Mouse (Mus musculus): ENCODE results near the gene Ly9.
A peak's percentile ranks its signal among the peaks of the same experiment; 100 is the strongest.

Gene Ly9

GRCm38 (mm10) chr1:171607176-171607575 lies at the start of gene Ly9:
Gene Ly9 (minus strand): TSS chr1:171607410.
- DNase-seq (ENCODE audit: low read depth, low spot score): no peak

GRCm38 (mm10) chr1:171652734-171653133 lies 45.5 kb upstream of the Ly9 start, which contains the start of gene Slamf7:
Gene Slamf7 (minus strand): TSS chr1:171653035.
- DNase-seq (ENCODE audit: low read depth, low spot score): no peak

GRCm38 (mm10) chr1:171648840-171649239 lies 41.6 kb upstream of the Ly9 start:
- no peak for DNase-seq (ENCODE audit: low read depth, low spot score)

DNA sequence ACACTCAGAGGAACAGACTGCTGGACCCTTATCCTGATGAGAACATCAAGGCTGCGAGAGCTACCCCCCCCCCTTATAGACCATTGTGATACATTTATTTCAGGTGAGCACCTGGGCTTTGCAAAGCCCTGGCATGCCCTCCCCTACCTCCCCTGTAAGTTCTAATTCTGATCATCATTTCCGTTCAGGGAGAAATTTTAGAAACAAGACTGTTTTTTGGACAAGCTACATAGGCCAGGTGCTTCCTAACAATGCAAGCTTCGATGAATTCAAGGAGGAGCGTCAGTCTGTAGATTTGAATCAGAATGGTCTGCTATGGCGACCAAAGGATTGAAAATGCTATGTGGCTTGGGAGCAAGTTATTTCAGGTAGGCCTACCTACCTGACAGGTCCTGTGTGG lies 40.5 kb upstream of the Ly9 start:
- DNase-seq (ENCODE audit: low read depth, low spot score): no peak

DNA sequence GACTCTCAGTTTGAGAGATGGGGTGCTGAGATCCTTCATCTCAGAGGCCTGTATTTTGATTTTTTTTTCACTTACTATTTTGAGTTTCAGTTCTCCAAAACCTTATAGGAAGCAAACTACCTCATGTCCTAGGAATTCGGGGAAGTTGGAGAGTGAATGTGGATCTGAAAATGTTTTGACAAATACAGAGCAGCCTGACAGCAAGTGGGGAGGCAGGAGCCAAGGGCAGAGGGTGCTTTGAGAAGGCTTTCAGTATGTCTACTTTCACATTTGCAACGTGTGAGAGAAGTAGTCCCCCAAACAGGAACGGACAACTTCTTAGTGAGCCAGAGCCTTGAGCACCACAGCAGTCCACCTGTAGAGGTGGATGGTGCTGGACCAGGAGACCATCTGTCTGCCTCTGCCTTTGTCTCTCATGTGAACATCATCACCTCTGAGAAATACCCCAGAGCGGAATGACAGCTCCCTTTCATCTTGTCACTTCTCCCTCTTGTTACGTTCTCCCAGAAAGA lies 39.3 kb upstream of the Ly9 start:
- no peak for DNase-seq (ENCODE audit: low read depth, low spot score)

DNA sequence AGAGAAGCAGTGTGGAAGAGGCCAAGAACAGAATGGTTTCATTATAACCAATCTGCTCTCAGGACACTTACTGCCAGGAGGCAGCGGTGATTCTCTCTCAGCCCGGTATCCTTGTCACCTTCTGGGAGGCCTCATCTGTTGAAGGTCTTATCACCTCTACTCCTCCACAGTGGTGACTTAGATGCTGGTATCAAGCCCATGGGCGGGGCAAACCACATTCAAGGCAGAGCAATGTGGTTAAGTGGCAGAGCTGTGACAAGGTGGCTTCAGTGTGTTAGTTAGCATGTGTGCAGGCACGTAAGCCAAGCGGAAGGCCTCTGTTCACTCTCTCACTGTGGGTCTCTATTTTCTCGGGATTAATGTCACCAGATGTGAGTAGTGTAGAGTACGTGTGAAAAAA lies 36.4 kb upstream of the Ly9 start:
- no peak for DNase-seq (ENCODE audit: low read depth, low spot score)

DNA sequence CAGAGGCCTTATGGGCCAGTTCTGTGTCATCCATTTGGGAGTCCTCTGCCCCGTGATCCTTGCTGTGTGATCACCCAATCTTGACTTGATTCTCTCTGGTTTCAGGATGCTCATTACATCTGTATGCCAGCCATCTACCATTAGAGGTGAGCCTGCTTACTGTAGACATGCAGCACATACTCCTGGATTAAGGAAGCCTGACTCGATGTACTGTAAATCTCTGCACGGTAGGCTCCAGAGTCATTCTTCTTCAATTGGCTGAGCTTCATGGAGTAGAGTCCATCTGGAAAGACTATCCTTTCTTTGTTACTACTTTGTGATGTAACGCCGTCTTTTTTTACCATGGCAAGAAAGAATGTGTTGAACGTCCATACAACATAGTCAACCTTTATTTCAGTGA lies 33.6 kb upstream of the Ly9 start:
- no peak for DNase-seq (ENCODE audit: low read depth, low spot score)

DNA sequence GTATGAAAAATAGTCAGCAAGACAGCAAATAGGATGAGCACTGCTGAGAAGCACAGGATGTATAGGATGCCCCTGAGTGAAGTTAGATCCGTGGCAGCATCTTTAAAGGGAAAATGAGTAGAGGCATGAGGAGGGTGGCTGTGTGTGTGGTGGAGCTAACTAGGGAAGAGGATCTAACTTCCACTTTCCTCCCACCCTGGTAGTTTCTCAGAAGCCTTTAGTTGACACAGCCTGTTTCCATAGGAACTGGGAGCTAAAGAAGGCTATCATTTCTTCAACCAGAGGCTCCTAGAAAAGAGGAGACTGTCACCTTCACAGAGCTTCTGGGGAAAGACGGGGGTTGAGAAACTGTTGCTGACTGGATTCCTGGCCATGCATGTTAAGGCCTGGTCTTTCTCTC lies 31.5 kb upstream of the Ly9 start:
- peak; percentile 27 for DNase-seq (ENCODE audit: low read depth, low spot score)

DNA sequence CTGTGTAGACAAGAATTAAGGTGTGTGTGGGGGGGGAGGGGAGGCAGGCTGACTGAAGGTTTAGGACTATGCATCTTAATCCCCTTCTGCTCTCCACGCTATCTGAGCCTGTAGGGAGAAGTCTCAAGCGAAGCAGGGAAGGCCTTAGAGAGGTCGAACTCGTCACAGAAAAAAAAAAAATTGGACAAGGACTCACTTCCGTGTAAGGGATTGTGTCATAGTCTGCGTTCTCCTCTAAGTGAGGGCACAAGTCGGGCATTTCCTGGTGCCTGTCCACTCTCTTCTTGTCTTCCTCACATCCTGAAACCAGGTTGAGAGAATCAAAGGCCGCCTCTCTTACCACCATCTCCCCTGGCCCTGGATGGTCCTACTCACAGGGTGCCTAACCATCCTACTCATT lies 29.9 kb upstream of the Ly9 start:
- no peak for DNase-seq (ENCODE audit: low read depth, low spot score)

DNA sequence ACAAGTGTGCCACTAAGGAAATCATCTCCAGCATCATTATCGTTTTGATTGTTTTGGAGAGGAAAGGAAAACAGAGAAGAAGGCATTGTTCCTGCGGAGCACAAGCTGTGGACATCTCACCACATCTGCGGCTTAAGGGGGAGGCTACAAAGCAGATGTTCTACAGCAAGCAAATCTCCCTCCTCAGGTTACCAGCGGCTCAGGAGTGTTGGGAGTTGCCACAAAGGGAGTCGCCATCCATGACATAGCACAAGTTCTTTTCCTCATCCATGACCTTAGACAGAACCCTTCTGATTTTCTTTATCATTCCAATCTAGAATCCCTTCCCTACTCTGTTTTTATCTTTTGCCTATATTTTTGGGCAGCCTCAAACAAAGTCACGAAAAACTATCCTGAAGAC lies 28.5 kb upstream of the Ly9 start:
- DNase-seq (ENCODE audit: low read depth, low spot score): no peak

- DNase-seq (ENCODE audit: low read depth, low spot score): no peak
Measured at GRCm38 (mm10) chr1:171631447-171631846, 24.2 kb upstream of the Ly9 start.

DNA sequence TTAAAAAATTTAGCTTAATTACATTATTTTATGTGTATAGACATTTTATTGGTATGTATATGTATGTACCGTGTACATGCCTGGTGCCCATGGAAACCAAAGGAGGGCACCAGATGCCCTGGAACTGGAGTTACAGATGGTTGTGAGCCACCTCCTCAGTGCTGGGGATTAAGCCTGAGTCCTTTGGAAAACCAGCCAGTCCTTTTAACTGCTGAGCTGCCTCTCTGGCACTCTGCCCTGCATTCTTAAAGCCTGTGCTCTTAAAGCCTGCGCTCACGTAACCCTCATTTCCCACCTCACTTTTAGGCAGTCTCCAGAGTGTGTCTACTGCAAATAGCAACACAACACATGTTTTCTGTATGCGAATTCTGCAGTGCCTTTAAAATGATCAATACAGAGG lies 23.7 kb upstream of the Ly9 start:
- no peak for DNase-seq (ENCODE audit: low read depth, low spot score)

- DNase-seq (ENCODE audit: low read depth, low spot score): no peak
Measured at GRCm38 (mm10) chr1:171630041-171630440, 22.8 kb upstream of the Ly9 start.

- no peak for DNase-seq (ENCODE audit: low read depth, low spot score)
Measured at GRCm38 (mm10) chr1:171629168-171629567, 22.0 kb upstream of the Ly9 start.

- DNase-seq (ENCODE audit: low read depth, low spot score): no peak
Measured at GRCm38 (mm10) chr1:171627801-171628200, 20.6 kb upstream of the Ly9 start.

DNA sequence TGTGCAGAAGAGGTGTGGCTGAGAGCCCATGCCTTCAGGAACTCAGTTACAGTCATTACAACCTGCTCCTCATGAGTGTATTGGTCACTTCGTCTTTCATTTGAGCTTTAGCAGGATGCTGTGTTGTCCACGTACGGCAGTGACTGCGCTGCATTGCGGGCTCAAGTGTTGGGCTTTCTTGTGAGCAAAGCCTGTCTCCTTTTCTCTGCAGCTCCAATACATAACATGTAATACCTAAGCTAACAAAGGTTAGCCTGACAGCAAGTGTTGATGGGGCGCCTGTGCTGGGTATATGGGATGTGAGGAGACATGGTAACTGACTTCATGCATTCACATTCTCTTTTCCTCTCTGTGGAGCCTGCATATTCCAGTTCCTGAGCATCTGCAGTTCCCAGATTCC lies 12.9 kb upstream of the Ly9 start:
- DNase-seq (ENCODE audit: low read depth, low spot score): no peak

DNA sequence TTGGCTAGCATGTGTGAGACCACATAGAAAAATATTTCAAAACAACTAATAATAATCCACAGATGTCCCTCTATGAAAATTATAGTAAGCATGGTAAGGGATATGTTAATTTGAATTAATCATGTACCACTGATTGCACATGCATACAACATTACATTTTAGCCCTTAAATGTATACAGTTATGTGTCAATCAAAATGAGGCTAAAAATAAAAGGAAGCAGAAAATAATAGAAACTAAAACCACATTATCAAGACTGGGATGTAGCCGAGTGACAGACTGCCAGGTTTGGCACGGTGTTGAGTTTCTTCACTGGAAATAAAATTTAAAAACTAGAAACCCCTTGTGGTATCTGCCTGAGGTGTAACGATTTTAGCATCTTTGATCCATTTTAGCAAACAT lies 12.4 kb upstream of the Ly9 start:
- no peak for DNase-seq (ENCODE audit: low read depth, low spot score)

DNA sequence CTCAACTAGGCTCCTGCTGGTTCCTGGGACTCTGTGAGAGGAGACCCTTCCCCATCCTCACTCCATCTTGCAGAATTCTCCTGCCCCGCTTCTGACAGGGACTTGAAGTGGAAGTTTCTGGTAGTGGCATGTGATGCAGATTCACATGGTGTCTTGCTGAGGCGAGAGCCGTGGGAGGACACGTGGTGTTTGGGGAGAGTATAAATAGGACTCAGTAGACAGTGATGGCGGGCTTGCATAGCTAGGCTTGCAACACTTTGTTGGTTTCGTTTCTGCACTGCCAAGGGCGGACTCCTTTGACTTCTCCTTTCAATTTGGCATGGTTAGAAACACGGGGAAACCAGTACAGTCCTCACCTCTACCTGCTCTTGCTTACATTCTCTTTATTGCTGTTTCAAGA lies 11.8 kb upstream of the Ly9 start:
- DNase-seq (ENCODE audit: low read depth, low spot score): no peak

DNA sequence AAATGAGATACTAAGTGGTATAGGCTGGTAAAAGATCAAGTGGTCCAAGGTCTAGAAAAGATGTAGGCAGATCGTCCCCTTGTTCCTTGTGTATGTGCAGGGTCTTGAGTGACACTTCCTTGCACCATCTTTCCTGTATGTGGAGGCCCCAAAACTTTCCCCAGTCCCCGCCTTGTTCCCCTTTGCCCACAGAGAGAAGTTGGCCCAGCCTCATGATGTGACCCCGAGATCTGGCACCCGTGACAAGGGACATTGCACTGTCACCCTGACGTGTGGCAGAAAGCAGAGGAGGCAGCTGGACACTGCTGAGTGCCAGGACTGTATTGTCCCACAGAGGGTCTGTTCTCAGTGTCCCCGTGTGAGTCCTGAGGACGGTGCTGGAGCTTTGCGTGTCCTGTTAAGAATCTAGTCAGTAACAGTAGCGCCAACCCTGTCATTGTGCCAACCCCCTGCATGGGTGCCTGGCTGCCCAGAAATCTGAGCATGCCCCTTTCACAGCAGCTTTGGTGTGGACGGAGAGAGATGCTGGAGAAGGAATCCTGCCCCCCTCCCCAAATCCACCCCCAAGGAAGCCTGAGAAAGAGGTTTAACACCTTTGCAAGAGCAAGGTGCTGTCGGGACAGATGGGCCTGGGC lies 9.8 kb upstream of the Ly9 start:
- no peak for DNase-seq (ENCODE audit: low read depth, low spot score)

DNA sequence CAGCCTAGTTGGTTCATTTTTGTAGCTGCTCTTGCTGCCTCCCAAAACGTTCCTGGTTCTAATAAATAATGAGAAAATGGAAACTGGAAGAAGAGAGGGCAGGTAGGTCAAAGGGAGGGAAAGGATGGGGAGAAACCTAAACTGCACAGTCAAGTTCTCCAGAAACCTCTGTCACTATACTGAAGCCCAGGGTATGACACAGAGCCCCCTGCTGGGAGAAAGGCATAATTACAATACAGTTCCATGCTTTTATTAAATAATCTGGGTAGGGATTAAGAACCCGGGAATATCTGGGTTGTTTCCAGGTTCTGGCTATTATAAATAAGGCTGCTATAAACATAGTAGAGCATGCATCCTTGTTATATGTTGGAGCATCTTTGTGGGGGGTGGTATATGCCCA lies 6.8 kb upstream of the Ly9 start:
- peak; percentile 27 for DNase-seq (ENCODE audit: low read depth, low spot score)

- DNase-seq (ENCODE audit: low read depth, low spot score): peak; percentile 50
Measured at GRCm38 (mm10) chr1:171610781-171611180, 3.6 kb upstream of the Ly9 start.

GRCm38 (mm10) chr1:171610026-171610425 lies 2.8 kb upstream of the Ly9 start:
- DNase-seq (ENCODE audit: low read depth, low spot score): peak; percentile 59

DNA sequence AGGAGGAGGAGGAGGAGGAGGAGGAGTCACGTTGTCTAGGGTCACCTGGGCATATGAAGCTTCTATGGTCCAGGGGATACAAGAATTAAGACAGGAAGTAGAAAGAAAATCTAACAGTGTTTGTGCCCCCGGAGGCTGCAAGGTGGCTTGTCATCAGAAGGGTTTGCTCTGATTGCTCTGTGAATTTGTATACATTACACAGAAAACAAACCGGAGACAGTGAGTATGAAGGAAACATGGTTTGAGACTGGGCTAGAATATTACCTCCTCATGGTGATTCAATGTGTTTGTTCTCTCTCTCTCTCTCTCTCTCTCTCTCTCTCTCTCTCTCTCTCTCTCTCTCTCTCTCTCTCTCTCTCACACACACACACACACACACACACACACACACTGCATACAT lies 554 bp downstream of the Ly9 start:
- DNase-seq (ENCODE audit: low read depth, low spot score): no peak

DNA sequence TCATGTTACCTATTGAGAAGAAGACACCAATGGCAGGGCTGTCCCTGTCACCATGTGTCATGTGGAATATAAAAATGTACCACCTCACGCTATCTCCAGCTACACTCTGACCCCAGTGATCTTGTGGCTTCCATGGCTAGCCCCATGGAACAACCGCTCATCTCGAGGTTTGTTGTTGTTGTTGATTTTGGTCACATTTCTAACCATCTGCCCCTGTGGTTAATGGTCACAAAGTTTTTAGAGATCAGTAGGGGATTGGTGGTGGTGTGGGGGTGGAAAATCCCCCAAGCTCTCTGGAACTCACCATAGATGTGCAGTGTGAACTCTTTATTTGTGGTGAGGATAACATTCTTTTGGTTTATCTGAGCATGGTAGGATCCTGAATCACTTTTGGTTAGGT lies 2.5 kb downstream of the Ly9 start:
- DNase-seq (ENCODE audit: low read depth, low spot score): no peak
